Mouse (Mus musculus): ENCODE measurements around the gene Iqgap2. TPM values are rescaled to one million over a fixed set of nuclear protein-coding genes. Genes with fewer than 3 reads are reported as not detected.

Iqgap2 gene
- total and polyA plus RNA-seq, 3 experiments = 0.27 to 0.32 TPM; not detected in 1

DNA sequence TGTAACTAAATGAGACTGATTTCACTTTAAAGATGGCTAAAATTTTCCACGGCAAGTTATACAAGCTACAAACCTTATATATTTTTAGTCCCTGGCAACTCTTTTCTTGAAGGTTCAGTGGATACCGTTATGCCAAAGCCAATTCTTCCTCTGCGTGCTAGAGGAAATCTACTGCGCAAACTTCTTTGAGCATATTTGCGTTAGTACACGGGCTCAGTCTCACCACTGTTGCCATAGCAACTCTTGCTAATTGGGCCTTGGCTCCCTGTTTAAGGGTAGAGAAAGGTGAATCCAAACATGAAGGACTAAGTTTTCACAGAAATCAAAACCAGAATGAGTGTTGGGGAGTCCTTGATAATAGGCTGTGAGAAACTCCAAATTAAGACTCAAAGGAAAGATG, 68.8 kb downstream of the Iqgap2 start:
- DNase-seq (ENCODE audit: low read depth, low spot score) = no peak
- no peak overlapping the region for H3K4me3 ChIP-seq (ENCODE audit: control insufficient read depth in 1 of 2, insufficient read depth in 1 of 2, low read depth in 2 of 2, low read length in 2 of 2)
- H3K4me1 ChIP-seq (ENCODE audit: control insufficient read depth in 1 of 2, insufficient read depth in 2 of 2, low read length in 2 of 2) = no peaks in the 10 kb centered on the region
- H3K79me2 ChIP-seq (ENCODE audit: control insufficient read depth, insufficient read depth, low read length, poor library complexity) = no peaks in the 10 kb centered on the region
- no peaks in the 10 kb centered on the region for H3K36me3 ChIP-seq (ENCODE audit: control insufficient read depth in 1 of 2, insufficient read depth in 2 of 2, low read length in 2 of 2)
- TF ChIP-seq JUND (IDR thresholded peaks at IDR 0.05; ENCODE audit: low read depth, low read length) = no peak
- no peak for TF ChIP-seq ELF1 (IDR thresholded peaks at IDR 0.05; ENCODE audit: low read depth, low read length)
- H3K27me3 ChIP-seq (ENCODE audit: control insufficient read depth in 1 of 2, insufficient read depth in 2 of 2, low read length in 2 of 2) = no peaks in the 10 kb centered on the region
- no peak overlapping the region for H3K9ac ChIP-seq (ENCODE audit: control insufficient read depth, low read depth, low read length, poor library complexity, severe bottlenecking)
- H3K27ac ChIP-seq (ENCODE audit: control insufficient read depth, low read depth, low read length) = no peak overlapping the region
- H3K9me3 ChIP-seq (replicated peaks; ENCODE audit: insufficient read depth, low read length) = no peaks in the 10 kb centered on the region

DNA sequence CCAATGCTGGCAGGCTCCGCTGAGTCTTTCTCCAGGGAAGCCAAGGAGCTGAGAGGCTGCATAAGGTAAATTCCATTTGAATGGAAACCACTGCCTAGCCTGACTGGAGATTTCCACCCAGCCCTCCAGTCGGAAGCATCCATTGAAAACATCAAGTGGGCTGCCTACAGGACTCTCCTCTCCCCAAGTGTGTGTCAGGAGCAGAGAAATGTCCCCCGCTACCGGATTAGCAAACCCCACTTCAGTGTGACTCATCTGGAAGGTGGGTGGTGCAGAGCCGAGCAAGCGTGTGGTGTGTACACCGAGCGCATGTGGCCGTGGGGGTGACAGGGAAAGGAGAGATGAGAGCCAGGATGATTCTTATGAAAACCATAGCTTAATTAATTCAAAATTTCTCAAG, 71.7 kb downstream of the Iqgap2 start:
- Histone ChIP-seq H3K9ac (ENCODE audit: control insufficient read depth, low read depth, low read length, poor library complexity, severe bottlenecking) (no peak overlapping the region), H3K4me1 (ENCODE audit: control insufficient read depth in 1 of 2, insufficient read depth in 2 of 2, low read length in 2 of 2) (no peaks in the 10 kb centered on the region), H3K27ac (ENCODE audit: control insufficient read depth, low read depth, low read length) (no peak overlapping the region), H3K9me3 (replicated peaks; ENCODE audit: insufficient read depth, low read length) (no peaks in the 10 kb centered on the region), H3K27me3 (ENCODE audit: control insufficient read depth in 1 of 2, insufficient read depth in 2 of 2, low read length in 2 of 2) (no peaks in the 10 kb centered on the region), H3K4me3 (ENCODE audit: control insufficient read depth in 1 of 2, insufficient read depth in 1 of 2, low read depth in 2 of 2, low read length in 2 of 2) (no peak overlapping the region), H3K79me2 (ENCODE audit: control insufficient read depth, insufficient read depth, low read length, poor library complexity) (no peaks in the 10 kb centered on the region), H3K36me3 (ENCODE audit: control insufficient read depth in 1 of 2, insufficient read depth in 2 of 2, low read length in 2 of 2) (no peaks in the 10 kb centered on the region)
- DNase-seq (ENCODE audit: low read depth, low spot score) = no peak
- TF ChIP-seq JUND (IDR thresholded peaks at IDR 0.05; ENCODE audit: low read depth, low read length) (no peak), USF1 (IDR thresholded peaks at IDR 0.05; ENCODE audit: low read depth, low read length) (no peak), ZC3H11A (IDR thresholded peaks at IDR 0.05; ENCODE audit: low read depth, low read length) (no peak), RCOR1 (IDR thresholded peaks at IDR 0.05; ENCODE audit: low read depth, low read length) (no peak), TBP (IDR thresholded peaks at IDR 0.05; ENCODE audit: low read depth, low read length) (no peak), GATA1 (IDR thresholded peaks at IDR 0.05; ENCODE audit: low read depth, low read length) (no peak), KAT2A (conservative IDR thresholded peaks at IDR 0.05; ENCODE audit: low read depth, low read length) (no peak), POLR2AphosphoS5 (IDR thresholded peaks at IDR 0.05; ENCODE audit: borderline replicate concordance, low read depth, low read length) (no peak), HCFC1 (IDR thresholded peaks at IDR 0.05; ENCODE audit: low read depth, low read length) (no peak), ZKSCAN1 (IDR thresholded peaks at IDR 0.05; ENCODE audit: low read depth, low read length) (no peak), NELFE (IDR thresholded peaks at IDR 0.05; ENCODE audit: low read depth, low read length) (no peak), MAZ (IDR thresholded peaks at IDR 0.05; ENCODE audit: low read depth, low read length) (no peak), MEF2A (IDR thresholded peaks at IDR 0.05; ENCODE audit: extremely low read depth, insufficient replicate concordance, low read depth, low read length, poor library complexity, severe bottlenecking) (no peak), ETS1 (IDR thresholded peaks at IDR 0.05; ENCODE audit: low read depth, low read length) (no peak), ZNF384 (IDR thresholded peaks at IDR 0.05; ENCODE audit: low read depth, low read length) (no peak), ELF1 (IDR thresholded peaks at IDR 0.05; ENCODE audit: low read depth, low read length) (no peak), E2F4 (IDR thresholded peaks at IDR 0.05; ENCODE audit: borderline replicate concordance, low read depth, low read length) (no peak), SIN3A (IDR thresholded peaks at IDR 0.05; ENCODE audit: low read length) (no peak), TAL1 (IDR thresholded peaks at IDR 0.05; ENCODE audit: low read length) (no peak), POLR2A (IDR thresholded peaks at IDR 0.05; ENCODE audit: control insufficient read depth in 1 of 2, insufficient read depth in 1 of 2, low read depth in 1 of 2, low read length in 2 of 2, poor library complexity in 1 of 2) (no peak)
